Mouse (Mus musculus): ENCODE measurements around the gene Otx1.

DNA sequence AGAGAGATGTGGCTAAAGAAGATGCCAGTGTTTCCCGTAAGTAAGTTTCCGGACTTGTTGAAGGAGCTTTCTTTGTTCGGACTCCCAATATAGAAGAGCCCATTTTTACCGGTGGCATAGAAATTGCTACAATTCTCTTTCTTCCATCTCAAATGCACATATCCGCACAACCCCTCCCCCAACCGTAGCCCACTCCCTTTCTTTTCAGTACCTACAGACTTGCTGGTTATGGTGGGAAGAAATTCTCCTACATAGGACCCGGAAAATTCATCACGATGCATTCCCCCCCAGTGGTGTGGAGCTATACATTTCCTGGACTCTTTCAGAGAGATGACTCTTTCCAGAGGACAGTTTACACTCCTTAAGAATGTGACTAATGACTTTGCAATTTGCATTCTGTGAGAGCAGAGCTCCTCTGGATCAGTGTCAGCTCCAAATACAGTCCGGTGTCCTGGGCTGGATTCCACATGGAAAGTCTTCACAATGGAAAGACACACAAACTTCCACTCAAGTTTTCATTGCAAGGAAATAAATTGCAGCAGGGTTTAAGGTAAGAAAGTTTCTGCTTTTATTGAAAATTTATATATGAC, 2.7 kb upstream of the Otx1 start:
- TF ChIP-seq CTCF (IDR thresholded peaks at IDR 0.05) (no peak), EP300 (IDR thresholded peaks at IDR 0.05) (no peak)

All from lung, postnatal 0 days (tissue).